ENCODE assay signal across 8 mouse cellular contexts in the genomic region with DNA sequence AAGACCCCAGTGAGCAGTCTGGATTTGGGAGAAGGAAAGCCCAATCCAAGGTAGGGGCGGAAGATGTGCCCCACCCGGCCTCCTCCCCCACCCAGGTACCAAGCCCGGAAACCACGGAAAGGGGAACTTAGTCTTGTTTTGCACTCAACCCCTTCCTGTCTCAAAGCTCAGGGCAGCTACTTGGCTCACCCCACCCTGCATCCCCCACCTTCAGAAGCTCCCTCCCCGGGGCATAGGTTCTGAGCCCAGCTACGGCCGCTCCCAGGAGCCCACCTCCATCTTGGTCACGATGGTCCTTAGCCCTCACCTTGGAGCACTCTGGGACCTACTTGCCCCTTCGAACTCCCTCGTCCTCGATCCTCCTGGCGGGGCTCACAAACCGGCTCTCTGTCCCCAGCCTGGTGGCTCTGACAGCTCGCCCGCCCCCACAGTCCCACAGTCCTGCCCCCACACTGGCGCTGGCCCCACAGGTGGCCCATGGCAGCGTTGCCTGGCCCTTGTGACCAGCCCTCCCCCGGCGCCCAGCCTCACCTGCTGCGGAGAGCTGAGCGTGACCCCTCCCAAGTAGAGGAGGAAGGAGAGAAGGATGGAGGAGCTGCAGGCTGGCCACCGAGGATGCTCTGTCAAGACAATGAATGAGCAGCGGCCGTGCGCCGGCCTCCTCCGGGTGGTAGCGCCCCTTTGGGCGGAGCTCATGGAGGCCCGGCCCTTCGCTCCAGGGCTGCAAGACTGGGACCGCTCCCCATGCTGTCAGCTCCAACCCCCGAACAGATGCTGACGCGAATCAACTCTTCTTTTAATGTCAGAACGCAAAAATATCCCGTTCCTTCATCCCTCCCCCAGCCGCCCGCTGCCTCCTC. TPM values are rescaled to one million over a fixed set of nuclear protein-coding genes. Genes with fewer than 3 reads are reported as not detected.
DNase-seq lines count a peak whose midpoint lies in the region; ATAC-seq and TF ChIP-seq lines count a peak whose summit lies in the region.

No protein-coding gene starts in this region.

- peaks cover 5% of the 10 kb centered on the region; the same call in 1 of the 2 replicates for H3K9me3 ChIP-seq in forebrain, embryonic 12.5 days
- no peaks in the 10 kb centered on the region for H3K9me3 ChIP-seq in lung, embryonic 15.5 days

- H3K9ac ChIP-seq in forebrain, embryonic 12.5 days, result peak overlapping the region; percentile 81
- peak overlapping the region; percentile 29 for H3K9ac ChIP-seq in lung, embryonic 15.5 days

- peaks cover 39% of the 10 kb centered on the region for H3K4me1 ChIP-seq in forebrain, embryonic 12.5 days
- H3K4me1 ChIP-seq in lung, embryonic 15.5 days, result peaks cover 22% of the 10 kb centered on the region

- intact Hi-C loops in heart, postnatal 10 days (cut with DNase I), result no loop called here

- peaks cover 14% of the 10 kb centered on the region for H3K36me3 ChIP-seq in forebrain, embryonic 12.5 days (replicated peaks)
- H3K36me3 ChIP-seq in lung, embryonic 15.5 days, result no peaks in the 10 kb centered on the region

- peak; percentile 91 for DNase-seq in brain, embryonic 14.5 days (ENCODE audit: low read depth)
- DNase-seq in heart, postnatal 10 days, result peak; percentile 75 to 76
- peak; percentile 95 for DNase-seq in layer of hippocampus, adult 9-11 months
- peak; percentile 86 to 90 for DNase-seq in thymus, adult 18-20 months

- no peak for TF ChIP-seq CTCF in brain, embryonic 14.5 days (IDR thresholded peaks at IDR 0.05; ENCODE audit: borderline replicate concordance, extremely low read depth, insufficient read depth, insufficient read length)

- peak; percentile 73; the same call in 1 of the 2 replicates for TF ChIP-seq POLR2A in brain, embryonic 14.5 days (IDR thresholded peaks at IDR 0.05; ENCODE audit: borderline replicate concordance, extremely low read depth, insufficient read depth, insufficient read length, poor library complexity, severe bottlenecking)

- H3K27ac ChIP-seq in forebrain, embryonic 12.5 days, result peak overlapping the region; percentile 37; the same call in 1 of the 2 replicates
- no peak overlapping the region for H3K27ac ChIP-seq in lung, embryonic 15.5 days

- peak; percentile 46 for ATAC-seq in CD4-positive, CD25-positive, alpha-beta regulatory T cell, adult 4 months
- peak; percentile 86 for ATAC-seq in forebrain, embryonic 12.5 days (ENCODE audit: low FRiP score)
- peak; percentile 72 for ATAC-seq in lung, embryonic 15.5 days (ENCODE audit: borderline replicate concordance, extremely low read depth, low FRiP score, low TSS enrichment)
- ATAC-seq in neutrophil, adult 5-6 weeks (ENCODE audit: extremely low read depth, insufficient number of reproducible peaks, low FRiP score, poor library complexity, severe bottlenecking), result peak; percentile 51

- H3K27me3 ChIP-seq in forebrain, embryonic 12.5 days, result peaks cover 40% of the 10 kb centered on the region
- H3K27me3 ChIP-seq in lung, embryonic 15.5 days, result peaks cover 31% of the 10 kb centered on the region

- H3K4me3 ChIP-seq in forebrain, embryonic 12.5 days (replicated peaks), result peak overlapping the region; percentile 62
- H3K4me3 ChIP-seq in lung, embryonic 15.5 days, result peak overlapping the region; percentile 43

- H3K4me2 ChIP-seq in forebrain, embryonic 12.5 days, result peak overlapping the region; percentile 95
- peak overlapping the region; percentile 78 for H3K4me2 ChIP-seq in lung, embryonic 15.5 days

- WGBS in forebrain, embryonic 12.5 days, result under 1% methylated on average over 39 of the region's 39 CpGs
- 3% methylated on average over 39 of the region's 39 CpGs for WGBS in lung, embryonic 15.5 days

RNA-seq across cellular contexts. Expression of a gene that starts 3.2 kb away (rescaled TPM):
- 1,000 to 10,000 TPM; 2,251 to 2,782 TPM for polyA plus RNA-seq in CD4-positive, CD25-positive, alpha-beta regulatory T cell, adult 4 months (2017; shearing (Covaris generic))
- polyA plus RNA-seq in brain, embryonic 14.5 days (2012; rRNA removed), result 93.3 and 122 TPM in 2 replicates
- 49.1 and 51.0 TPM in 2 replicates for polyA plus RNA-seq in forebrain, embryonic 12.5 days (2016; fragmentation: Nextera tagmentation; extraction: Ambion mirVana)
- 10 to 100 TPM; 12.7 to 14.6 TPM for total RNA-seq in heart, postnatal 10 days (2021)
- 36.0 and 58.1 TPM in 2 replicates for polyA plus RNA-seq in lung, embryonic 15.5 days (2015; fragmentation: Nextera tagmentation; extraction: Ambion mirVana)
- 1,403 and 1,487 TPM in 2 replicates for total RNA-seq in neutrophil, adult 5-6 weeks (2017)

RNA-seq across cellular contexts. Expression of a gene that starts 8.8 kb away (rescaled TPM):
- 10 to 100 TPM; 10.6 to 21.4 TPM for polyA plus RNA-seq in CD4-positive, CD25-positive, alpha-beta regulatory T cell, adult 4 months (2017; shearing (Covaris generic))
- polyA plus RNA-seq in brain, embryonic 14.5 days (2012; rRNA removed), result 42.9 and 64.6 TPM in 2 replicates
- 14.7 and 14.9 TPM in 2 replicates for polyA plus RNA-seq in forebrain, embryonic 12.5 days (2016; fragmentation: Nextera tagmentation; extraction: Ambion mirVana)
- total RNA-seq in heart, postnatal 10 days (2021), result 1 to 10 TPM; 6.1 to 8.0 TPM
- 9.9 and 11.5 TPM in 2 replicates for polyA plus RNA-seq in lung, embryonic 15.5 days (2015; fragmentation: Nextera tagmentation; extraction: Ambion mirVana)
- total RNA-seq in neutrophil, adult 5-6 weeks (2017), result 3.3 and 4.2 TPM in 2 replicates

RNA-seq across cellular contexts. Expression of a gene that starts 9.2 kb away (rescaled TPM):
- polyA plus RNA-seq in CD4-positive, CD25-positive, alpha-beta regulatory T cell, adult 4 months (2017; shearing (Covaris generic)), result 100 to 1,000 TPM in 1 of 2 experiments, 10 to 100 TPM in 1; 82.6 to 175 TPM
- 39.8 and 55.6 TPM in 2 replicates for polyA plus RNA-seq in brain, embryonic 14.5 days (2012; rRNA removed)
- polyA plus RNA-seq in forebrain, embryonic 12.5 days (2016; fragmentation: Nextera tagmentation; extraction: Ambion mirVana), result 146 and 157 TPM in 2 replicates
- 10 to 100 TPM; 50.7 to 59.8 TPM for total RNA-seq in heart, postnatal 10 days (2021)
- polyA plus RNA-seq in lung, embryonic 15.5 days (2015; fragmentation: Nextera tagmentation; extraction: Ambion mirVana), result 105 and 119 TPM in 2 replicates
- total RNA-seq in neutrophil, adult 5-6 weeks (2017), result 27.4 and 28.0 TPM in 2 replicates

RNA-seq across cellular contexts. Expression of a gene that starts 28.1 kb away (rescaled TPM):
- 1 to 10 TPM in 1 of 2 experiments, under 1 TPM in 1; 0.82 to 1.3 TPM for polyA plus RNA-seq in CD4-positive, CD25-positive, alpha-beta regulatory T cell, adult 4 months (2017; shearing (Covaris generic))
- 1.5 and 1.6 TPM in 2 replicates for polyA plus RNA-seq in brain, embryonic 14.5 days (2012; rRNA removed)
- 0.42 and 0.54 TPM in 2 replicates for polyA plus RNA-seq in forebrain, embryonic 12.5 days (2016; fragmentation: Nextera tagmentation; extraction: Ambion mirVana)
- 10 to 100 TPM; 12.0 to 32.5 TPM for total RNA-seq in heart, postnatal 10 days (2021)
- polyA plus RNA-seq in lung, embryonic 15.5 days (2015; fragmentation: Nextera tagmentation; extraction: Ambion mirVana), result 5.9 and 6.8 TPM in 2 replicates
- 0.93 and 1.1 TPM in 2 replicates for total RNA-seq in neutrophil, adult 5-6 weeks (2017)

RNA-seq across cellular contexts. Expression of a gene that starts 55.0 kb away (rescaled TPM):
- 10 to 100 TPM; 16.9 to 17.8 TPM for polyA plus RNA-seq in CD4-positive, CD25-positive, alpha-beta regulatory T cell, adult 4 months (2017; shearing (Covaris generic))
- 224 and 233 TPM in 2 replicates for polyA plus RNA-seq in brain, embryonic 14.5 days (2012; rRNA removed)
- polyA plus RNA-seq in forebrain, embryonic 12.5 days (2016; fragmentation: Nextera tagmentation; extraction: Ambion mirVana), result 51.5 and 56.8 TPM in 2 replicates
- 100 to 1,000 TPM in 1 of 2 experiments, 10 to 100 TPM in 1; 97.7 to 103 TPM for total RNA-seq in heart, postnatal 10 days (2021)
- polyA plus RNA-seq in lung, embryonic 15.5 days (2015; fragmentation: Nextera tagmentation; extraction: Ambion mirVana), result 132 and 135 TPM in 2 replicates
- total RNA-seq in neutrophil, adult 5-6 weeks (2017), result 48.8 and 51.2 TPM in 2 replicates

Comparison
In these comparisons a context has a peak if more than half of its experiments do, and no peak if none do; other contexts are left out.
1. RNA of a gene that starts 3.2 kb away (polyA plus RNA-seq): 2,251 to 2,782 TPM in CD4-positive, CD25-positive, alpha-beta regulatory T cell, adult 4 months; 93.3 to 122 TPM in brain, embryonic 14.5 days, 36.0 to 58.1 TPM in lung, embryonic 15.5 days and 49.1 to 51.0 TPM in forebrain, embryonic 12.5 days; every median in the first group is over 10 times any median in the second.
2. Peak in every context shown above with its lines, with median percentiles within 50 percentile points of each other: ATAC-seq and DNase-seq.